Mouse (Mus musculus) liver, embryonic 15.5 days (tissue): Measurements from ENCODE around the gene Nudt17. TPM values are rescaled to one million over a fixed set of nuclear protein-coding genes. Genes with fewer than 3 reads are reported as not detected.
"Not testable (repeated sequence)": the region's sequence is repeated elsewhere in the genome, so short reads cannot be mapped to it uniquely, and the experiment has no call there.

Experiments
- ATAC-seq: fragments of 200-750 bp; cut with Nextera tagmentation; 2 replicates; pipeline ENCODE4 v1.8.0; 2017; ENCODE audit warnings: moderate number of reproducible peaks, mild to moderate bottlenecking, moderate library complexity; ENCODE audit not compliant: insufficient read depth
- H3K27ac ChIP-seq: fragments of 300-500 bp; sonication (generic); replicated peaks from 2 replicates; pipeline ENCODE4 v1.5.1; 2015; ENCODE audit warnings: mild to moderate bottlenecking, inconsistent platforms
- H3K27me3 ChIP-seq: fragments of 300-500 bp; sonication (generic); 2 replicates; pipeline ENCODE4 v1.6.1; 2015; ENCODE audit warnings: mild to moderate bottlenecking, inconsistent platforms
- H3K36me3 ChIP-seq: fragments of 300-500 bp; sonication (generic); replicated peaks from 2 replicates; pipeline ENCODE4 v1.6.1; 2015; ENCODE audit warnings: moderate library complexity, mild to moderate bottlenecking, inconsistent platforms
- H3K4me1 ChIP-seq: fragments of 300-500 bp; sonication (generic); replicated peaks from 2 replicates; pipeline ENCODE4 v1.6.1; 2015; ENCODE audit warnings: inconsistent platforms
- H3K4me2 ChIP-seq: fragments of 300-500 bp; sonication (generic); 2 replicates; pipeline ENCODE4 v1.6.1; 2015; ENCODE audit warnings: moderate library complexity, mild to moderate bottlenecking, inconsistent platforms
- H3K4me3 ChIP-seq: fragments of 300-500 bp; sonication (generic); replicated peaks from 2 replicates; pipeline ENCODE4 v1.5.1; 2015; ENCODE audit warnings: mild to moderate bottlenecking, inconsistent platforms
- H3K9ac ChIP-seq: fragments of 300-500 bp; sonication (generic); 2 replicates; pipeline ENCODE4 v1.6.1; 2015; ENCODE audit warnings: moderate library complexity, mild to moderate bottlenecking, inconsistent platforms
- H3K9me3 ChIP-seq: fragments of 300-500 bp; sonication (generic); replicated peaks from 2 replicates; pipeline ENCODE4 v1.6.1; 2016; ENCODE audit warnings: inconsistent platforms
- WGBS: fragments of 180-500 bp; shearing (Covaris S2); methylation state at CpG from one replicate; pipeline ENCODE4 v1.1.7; 2015; ENCODE audit warnings: mixed read lengths; ENCODE audit not compliant: insufficient replicate concordance; 5-methylcytosine and 5-hydroxymethylcytosine counted together
- polyA plus RNA-seq: library from polyadenylated mRNA; unstranded; fragments of >200 nt; fragmentation: Nextera tagmentation; extraction: Ambion mirVana; gene quantifications from 2 replicates; pipeline ENCODE4 v1.2.1, GENCODE M21; 2015

The Nudt17 gene
- polyA plus RNA-seq, 1 experiment from 2014 or later, result 1.0 TPM

DNA sequence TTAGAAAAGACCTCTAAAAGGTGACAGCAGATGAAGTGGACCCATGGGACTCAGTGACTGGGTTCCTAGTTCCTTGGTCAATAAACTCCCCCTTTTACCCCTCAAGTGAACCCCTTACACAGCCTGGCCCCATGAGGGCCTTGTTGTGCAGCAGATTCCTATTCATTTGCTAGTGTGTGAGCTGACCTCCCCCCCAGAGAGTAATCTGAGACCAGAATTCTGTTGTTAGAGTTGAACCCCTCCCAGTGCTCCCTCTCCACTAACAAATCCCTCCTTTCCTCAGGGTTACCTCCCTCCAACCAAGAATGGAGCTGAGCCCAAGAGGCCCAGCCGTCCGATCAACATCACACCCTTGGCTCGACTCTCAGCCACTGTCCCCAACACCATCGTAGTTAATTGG, 7.4 kb downstream of the Nudt17 start:
- H3K27ac ChIP-seq, result no peak overlapping the region
- H3K9me3 ChIP-seq, result no peaks in the 10 kb centered on the region
- peaks cover 19% of the 10 kb centered on the region for H3K4me1 ChIP-seq
- no peak for ATAC-seq
- H3K27me3 ChIP-seq, result no peaks in the 10 kb centered on the region
- WGBS, result 80% methylated on average over 4 of the region's 4 CpGs
- H3K36me3 ChIP-seq, result peaks cover 31% of the 10 kb centered on the region
- no peak overlapping the region for H3K9ac ChIP-seq
- H3K4me2 ChIP-seq, result no peak overlapping the region
- H3K4me3 ChIP-seq, result no peak overlapping the region

DNA sequence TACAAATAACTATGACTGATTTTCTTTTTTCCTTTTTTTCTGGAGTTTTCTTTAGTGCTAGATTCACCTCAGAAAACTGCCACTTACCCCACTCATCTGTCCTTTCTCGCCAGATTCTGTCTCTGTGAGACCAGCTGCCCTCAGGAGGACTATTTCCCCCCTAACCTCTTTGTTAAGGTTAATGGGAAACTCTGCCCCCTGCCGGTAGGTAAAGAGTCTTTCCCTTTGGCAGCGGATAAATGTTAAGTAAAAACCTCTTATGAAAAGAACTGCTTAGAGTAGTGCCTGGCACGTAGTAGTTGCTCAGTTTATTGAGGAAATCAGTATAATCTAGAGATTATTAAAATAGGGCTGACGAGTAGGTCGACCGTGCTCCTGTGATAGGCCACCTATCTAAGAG, 8.0 kb downstream of the Nudt17 start:
- ATAC-seq, result no peak
- 42% methylated on average over 7 of the region's 7 CpGs for WGBS
- no peak overlapping the region for H3K27ac ChIP-seq

GRCm38 (mm10) chr3:96698993-96699690, 9.2 kb downstream of the Nudt17 start:
- no peak for ATAC-seq
- 73% methylated on average over 19 of the region's 19 CpGs for WGBS

More for the DNA sequence above, 8.0 kb downstream of the Nudt17 start:
- Histone ChIP-seq H3K4me2 (no peak overlapping the region), H3K36me3 (peaks cover 31% of the 10 kb centered on the region), H3K4me1 (peaks cover 25% of the 10 kb centered on the region), H3K9ac (no peak overlapping the region), H3K4me3 (no peak overlapping the region), H3K9me3 (no peaks in the 10 kb centered on the region), H3K27me3 (no peaks in the 10 kb centered on the region)

DNA sequence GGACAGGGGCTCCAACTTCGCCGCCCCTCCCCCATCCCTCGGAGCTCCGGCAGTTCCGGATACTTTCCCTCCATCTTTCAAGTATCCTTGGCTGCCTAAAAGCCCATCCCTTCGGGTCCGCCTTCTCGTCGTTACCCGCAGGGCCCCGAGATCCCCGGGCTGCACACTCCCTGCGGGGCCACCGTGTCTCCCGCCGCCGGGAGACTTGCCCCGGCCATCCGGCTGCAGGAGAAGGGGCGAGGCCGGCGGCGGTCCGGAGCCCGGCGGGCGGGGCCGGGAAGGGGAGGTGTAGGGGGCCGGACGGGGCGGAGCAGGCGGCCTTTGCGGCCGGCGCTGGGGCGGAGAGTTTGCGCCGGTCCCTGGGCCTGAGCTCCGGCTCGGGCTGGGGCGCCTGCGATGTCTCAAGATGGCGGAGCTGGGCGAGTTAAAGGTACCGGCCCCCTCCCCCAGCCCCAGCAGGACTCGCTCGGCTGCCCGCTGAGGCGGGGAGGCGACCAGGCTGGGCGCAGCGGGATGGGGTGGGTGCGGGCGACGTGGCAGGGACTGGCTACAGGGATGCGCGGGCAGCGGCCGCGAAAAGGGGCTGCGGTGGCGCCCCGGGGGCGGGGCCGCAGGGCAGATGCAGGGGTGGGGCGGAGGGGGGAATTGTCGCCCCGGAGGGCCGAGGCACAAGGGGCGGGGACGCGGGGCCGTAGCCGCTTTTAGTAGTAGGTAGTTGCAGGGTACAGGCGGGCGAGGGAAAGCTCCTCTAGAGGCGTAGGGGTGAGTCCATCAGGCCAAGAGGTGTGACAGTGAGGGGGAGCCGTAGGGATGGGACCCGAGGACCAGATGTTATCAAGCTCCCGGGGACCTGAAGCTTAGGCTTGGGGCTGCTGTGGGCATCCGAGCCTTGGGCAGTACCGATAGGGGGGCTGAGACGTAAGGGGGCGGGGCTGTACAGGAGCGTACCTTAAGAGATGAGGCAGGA, 11.3 kb downstream of the Nudt17 start:
- WGBS, result under 1% methylated on average over 83 of the region's 85 CpGs
- Histone ChIP-seq H3K4me2 (peak overlapping the region; percentile 96), H3K4me1 (peaks cover 25% of the 10 kb centered on the region), H3K9me3 (no peaks in the 10 kb centered on the region), H3K4me3 (peak overlapping the region; percentile 73), H3K9ac (peak overlapping the region; percentile 71), H3K27me3 (peaks cover 14% of the 10 kb centered on the region), H3K27ac (peak overlapping the region; percentile 67), H3K36me3 (peaks cover 13% of the 10 kb centered on the region)
- ATAC-seq, result peak; percentile 92

More at GRCm38 (mm10) chr3:96698993-96699690, 9.2 kb downstream of the Nudt17 start:
- no peak overlapping the region for H3K9ac ChIP-seq
- no peak overlapping the region for H3K4me3 ChIP-seq
- peaks cover 26% of the 10 kb centered on the region for H3K36me3 ChIP-seq
- peaks cover 5% of the 10 kb centered on the region; the same call in 1 of the 2 replicates for H3K27me3 ChIP-seq
- peaks cover 25% of the 10 kb centered on the region for H3K4me1 ChIP-seq
- H3K27ac ChIP-seq, result no peak overlapping the region
- H3K9me3 ChIP-seq, result no peaks in the 10 kb centered on the region
- H3K4me2 ChIP-seq, result no peak overlapping the region

GRCm38 (mm10) chr3:96696198-96696765, 12.1 kb downstream of the Nudt17 start, which contains the start of gene Pias3:
Gene Pias3, plus strand, starts transcription at chr3:96696384.
- peaks cover 5% of the 10 kb centered on the region; the same call in 1 of the 2 replicates for H3K36me3 ChIP-seq
- peak within 1 kb of the TSS; percentile 67 for H3K27ac ChIP-seq
- H3K27me3 ChIP-seq, result peaks cover 19% of the 10 kb centered on the region
- WGBS, result under 1% methylated on average over 35 of the region's 35 CpGs
- H3K4me2 ChIP-seq, result peak within 1 kb of the TSS; percentile 96
- peak within 1 kb of the TSS; percentile 73 for H3K4me3 ChIP-seq
- peak within 1 kb of the TSS; percentile 71 for H3K9ac ChIP-seq
- H3K4me1 ChIP-seq, result peaks cover 25% of the 10 kb centered on the region
- H3K9me3 ChIP-seq, result no peaks in the 10 kb centered on the region
- ATAC-seq, result peak; percentile 66

- Histone ChIP-seq H3K4me2 (no peak overlapping the region), H3K27me3 (peaks cover 41% of the 10 kb centered on the region), H3K4me3 (no peak overlapping the region), H3K9ac (no peak overlapping the region), H3K9me3 (no peaks in the 10 kb centered on the region), H3K27ac (no peak overlapping the region), H3K36me3 (no peaks in the 10 kb centered on the region), H3K4me1 (peaks cover 25% of the 10 kb centered on the region)
- ATAC-seq, result no peak
- 48% methylated on average over 1 of the region's 1 CpGs for WGBS
These were observed 14.8 kb downstream of the Nudt17 start for GRCm38 (mm10) chr3:96693579-96693978.

DNA sequence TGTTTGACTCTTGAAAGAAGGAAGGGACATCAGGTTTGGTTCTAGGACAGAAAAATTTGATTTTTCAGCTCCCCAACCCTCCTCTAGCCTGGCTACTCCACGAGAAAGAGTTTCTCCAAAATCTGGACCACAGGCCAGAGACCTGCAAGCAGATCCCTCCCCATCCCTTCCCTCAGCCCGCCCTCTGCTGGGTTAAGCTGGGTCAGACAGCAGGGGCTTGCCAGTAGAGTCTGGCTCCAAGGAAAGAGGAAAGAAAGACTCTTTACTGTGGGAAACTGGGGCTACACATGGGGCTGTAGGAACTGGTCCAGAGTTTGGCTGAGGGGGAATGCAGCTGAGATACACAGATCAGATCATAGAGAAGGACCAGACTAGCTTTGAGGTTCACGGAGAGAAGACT, 15.9 kb downstream of the Nudt17 start:
- Histone ChIP-seq H3K27ac (no peak overlapping the region), H3K36me3 (no peaks in the 10 kb centered on the region), H3K9ac (no peak overlapping the region), H3K4me1 (peaks cover 18% of the 10 kb centered on the region), H3K4me2 (no peak overlapping the region), H3K27me3 (peaks cover 43% of the 10 kb centered on the region), H3K9me3 (no peaks in the 10 kb centered on the region), H3K4me3 (no peak overlapping the region)
- ATAC-seq, result no peak
- 26% methylated on average over 3 of the region's 3 CpGs for WGBS

GRCm38 (mm10) chr3:96690298-96690697, 18.1 kb downstream of the Nudt17 start:
- Histone ChIP-seq H3K4me2 (no peak overlapping the region), H3K27ac (no peak overlapping the region), H3K9ac (no peak overlapping the region), H3K36me3 (no peaks in the 10 kb centered on the region), H3K9me3 (no peaks in the 10 kb centered on the region), H3K27me3 (peaks cover 51% of the 10 kb centered on the region), H3K4me3 (no peak overlapping the region), H3K4me1 (no peaks in the 10 kb centered on the region)
- no peak for ATAC-seq
- WGBS, result 34% methylated on average over 3 of the region's 3 CpGs

DNA sequence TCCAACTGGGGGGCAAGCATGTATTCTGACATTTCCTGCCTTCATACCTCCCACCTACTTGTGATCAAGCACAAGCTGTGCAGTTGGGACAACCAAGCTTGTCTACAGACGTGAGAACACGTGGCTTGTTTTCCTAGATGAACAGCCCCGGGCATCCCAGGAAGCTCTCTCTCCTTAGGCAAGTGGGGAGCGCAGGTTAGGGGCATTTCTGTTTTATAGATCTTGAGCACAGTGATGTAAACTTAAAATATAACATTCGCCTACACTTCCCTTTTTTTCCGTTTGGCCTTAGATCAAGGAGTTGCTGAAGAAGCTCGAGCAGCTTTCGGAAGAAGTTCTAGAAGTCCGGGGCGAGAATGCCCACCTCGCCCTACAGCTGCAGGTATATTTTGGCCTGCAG, 19.5 kb downstream of the Nudt17 start:
- no peak overlapping the region for H3K27ac ChIP-seq
- H3K9me3 ChIP-seq, result no peaks in the 10 kb centered on the region
- H3K4me2 ChIP-seq, result no peak overlapping the region
- WGBS, result 52% methylated on average over 11 of the region's 11 CpGs
- no peak for ATAC-seq
- H3K4me3 ChIP-seq, result no peak overlapping the region
- H3K27me3 ChIP-seq, result peaks cover 60% of the 10 kb centered on the region
- no peaks in the 10 kb centered on the region for H3K4me1 ChIP-seq
- no peaks in the 10 kb centered on the region for H3K36me3 ChIP-seq
- no peak overlapping the region for H3K9ac ChIP-seq

DNA sequence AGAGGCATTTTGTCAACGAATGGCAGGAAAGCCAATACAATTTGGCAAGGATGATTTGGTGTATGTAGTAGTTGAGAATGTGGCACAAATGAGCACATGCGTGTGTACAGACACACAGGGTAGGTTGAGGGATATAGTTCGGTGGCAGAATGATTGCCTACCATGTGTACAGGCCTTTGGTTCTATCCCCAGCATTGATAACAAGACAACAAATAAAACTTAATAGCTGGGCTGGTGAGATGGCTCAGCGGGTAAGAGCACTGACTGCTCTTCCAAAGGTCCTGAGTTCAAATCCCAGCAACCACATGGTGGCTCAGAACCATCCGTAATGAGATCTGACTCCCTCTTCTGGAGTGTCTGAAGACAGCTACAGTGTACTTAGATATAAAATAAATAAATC, 22.3 kb downstream of the Nudt17 start:
- 79% methylated on average over 5 of the region's 5 CpGs for WGBS
- not testable (repeated sequence) for H3K4me1 ChIP-seq, H3K4me3 ChIP-seq, H3K4me2 ChIP-seq, H3K36me3 ChIP-seq, H3K9ac ChIP-seq, H3K9me3 ChIP-seq, ATAC-seq, H3K27ac ChIP-seq
- H3K27me3 ChIP-seq, result peaks cover 65% of the 10 kb centered on the region

GRCm38 (mm10) chr3:96684822-96685156, 23.6 kb downstream of the Nudt17 start:
- no peaks in the 10 kb centered on the region for H3K36me3 ChIP-seq
- no peak for ATAC-seq
- no peak overlapping the region for H3K27ac ChIP-seq
- WGBS, result 26% methylated on average over 28 of the region's 28 CpGs
- no peak overlapping the region for H3K4me3 ChIP-seq
- no peaks in the 10 kb centered on the region for H3K9me3 ChIP-seq
- H3K4me2 ChIP-seq, result peak overlapping the region; percentile 27; the same call in 1 of the 2 replicates
- no peak overlapping the region for H3K9ac ChIP-seq
- peaks cover 4% of the 10 kb centered on the region for H3K4me1 ChIP-seq
- H3K27me3 ChIP-seq, result peaks cover 64% of the 10 kb centered on the region
